Mouse (Mus musculus): Measurements from ENCODE around the gene Mpp4.

Gene Mpp4

GRCm38 (mm10) chr1:59163030-59163461 lies at the start of gene Mpp4:
TSS of gene Mpp4 (minus strand) at chr1:59163389.
- no peak for DNase-seq (ENCODE audit: low spot score)

- no peak for DNase-seq (ENCODE audit: low spot score)
Observed at GRCm38 (mm10) chr1:59212951-59213350, 49.8 kb upstream of the Mpp4 start.

DNA sequence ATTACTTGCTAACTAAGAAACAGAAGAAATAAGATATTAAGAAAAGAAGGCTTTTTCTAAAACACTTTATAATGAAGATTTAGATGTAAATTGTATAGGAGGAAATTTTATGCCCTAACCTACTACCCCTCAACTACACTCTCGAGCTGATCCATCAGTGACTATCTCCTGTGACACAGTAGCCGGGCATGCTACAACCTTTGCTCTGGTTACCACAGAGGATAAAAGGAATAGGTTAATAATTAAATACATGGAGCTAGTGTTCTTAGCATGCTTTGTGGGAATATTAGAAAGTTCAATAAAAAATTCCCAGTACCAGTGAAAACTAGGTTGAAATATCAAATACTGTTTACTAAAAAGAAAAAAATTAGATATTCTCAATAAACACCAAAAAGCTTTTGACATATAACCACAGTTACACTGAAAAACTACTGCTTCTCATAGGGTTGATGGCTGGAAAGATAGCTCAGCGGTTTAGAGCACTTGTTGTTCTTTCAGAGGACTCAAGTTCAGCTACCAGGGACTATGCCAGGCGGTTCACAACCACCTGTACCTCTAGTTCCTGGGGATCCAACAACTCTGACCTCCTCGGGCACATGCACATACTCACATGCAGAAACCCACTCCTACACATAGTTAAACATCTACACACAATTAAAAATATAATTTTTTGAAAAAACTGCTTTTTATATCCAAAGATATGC lies 49.0 kb upstream of the Mpp4 start:
- DNase-seq (ENCODE audit: low spot score), result no peak

DNA sequence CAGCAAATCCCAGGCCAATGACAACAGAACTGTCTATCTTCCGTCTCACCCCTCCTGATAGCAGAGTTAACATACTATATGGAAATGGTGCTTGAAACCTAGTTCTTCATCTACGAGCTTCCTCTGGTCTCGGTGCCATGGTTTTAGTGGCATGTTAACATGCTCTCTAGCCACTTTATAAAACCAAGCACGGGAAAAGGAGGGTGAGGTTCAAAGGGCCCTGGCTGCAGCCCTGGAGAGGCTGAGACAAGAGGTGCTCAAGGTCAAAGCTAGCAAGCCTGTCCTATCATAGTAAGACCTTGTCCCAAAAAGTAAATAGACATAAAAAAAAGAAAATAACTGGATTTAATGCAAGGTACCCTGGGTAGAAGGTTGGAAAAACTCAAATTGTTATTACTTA lies 48.5 kb upstream of the Mpp4 start:
- no peak for DNase-seq (ENCODE audit: low spot score)

DNA sequence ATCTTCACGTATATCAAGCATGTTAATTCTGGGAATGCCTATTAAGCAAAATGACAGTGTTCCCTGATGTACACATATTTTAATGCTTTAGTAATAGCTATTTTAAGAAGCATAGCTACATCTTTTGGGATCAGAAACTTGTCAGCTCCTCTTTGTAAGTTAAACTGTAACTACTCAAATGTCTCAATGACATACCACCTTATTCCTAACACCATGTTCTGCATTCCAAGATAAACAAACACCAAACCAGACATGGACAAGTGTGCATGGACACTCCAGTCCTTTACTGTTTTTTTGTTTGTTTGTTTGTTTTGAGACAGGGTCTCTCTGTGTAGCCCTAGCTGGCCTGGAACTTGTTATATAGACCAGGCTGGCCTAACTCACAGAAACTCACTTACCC lies 45.1 kb upstream of the Mpp4 start:
- DNase-seq (ENCODE audit: low spot score), result no peak

DNA sequence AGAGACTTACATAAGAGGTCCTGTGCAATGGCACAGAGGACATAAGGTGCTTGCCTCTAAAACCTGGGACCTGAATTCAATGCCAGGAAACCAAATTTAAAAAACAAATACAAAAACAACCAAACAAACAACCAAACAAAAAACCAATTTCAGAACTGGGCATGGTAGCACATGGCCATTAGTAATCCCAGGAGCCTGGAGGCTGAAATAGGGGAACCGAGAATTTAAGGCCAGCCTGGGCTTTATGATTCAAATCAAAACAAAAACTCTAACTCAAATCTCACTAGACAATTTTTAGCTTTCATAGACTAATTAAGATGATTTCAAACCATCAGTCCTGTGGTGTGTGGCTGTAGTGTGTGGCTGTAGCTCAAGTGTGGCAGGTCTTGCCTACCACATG lies 41.3 kb upstream of the Mpp4 start:
- no peak for DNase-seq (ENCODE audit: low spot score)

- no peak for DNase-seq (ENCODE audit: low spot score)
Observed at GRCm38 (mm10) chr1:59202367-59202766, 39.2 kb upstream of the Mpp4 start.

- DNase-seq (ENCODE audit: low spot score), result no peak
Observed at GRCm38 (mm10) chr1:59201561-59201960, 38.4 kb upstream of the Mpp4 start.

DNA sequence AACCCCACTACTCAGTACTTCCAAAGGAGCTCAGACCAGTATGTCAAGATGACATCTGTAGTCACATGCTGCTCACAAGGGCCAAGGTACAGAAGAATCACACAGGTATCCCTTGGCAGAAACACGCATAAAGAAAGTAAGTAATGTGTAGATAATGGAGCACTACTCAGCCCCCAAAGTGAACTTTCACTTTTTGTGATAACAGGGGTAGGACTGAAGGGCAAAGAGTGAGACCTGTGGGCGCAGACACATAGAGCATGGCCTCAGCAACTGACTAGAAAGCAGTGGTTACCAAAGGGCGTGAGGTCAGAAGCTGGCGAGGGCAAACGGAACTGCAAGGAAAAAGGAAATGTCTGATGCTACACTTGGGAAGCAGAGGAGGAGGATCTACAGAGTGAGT lies 37.8 kb upstream of the Mpp4 start:
- DNase-seq (ENCODE audit: low spot score), result no peak

- DNase-seq (ENCODE audit: low spot score), result no peak
Observed at GRCm38 (mm10) chr1:59194979-59195378, 31.8 kb upstream of the Mpp4 start.

GRCm38 (mm10) chr1:59187786-59188185 lies 24.6 kb upstream of the Mpp4 start:
- DNase-seq (ENCODE audit: low spot score), result no peak

DNA sequence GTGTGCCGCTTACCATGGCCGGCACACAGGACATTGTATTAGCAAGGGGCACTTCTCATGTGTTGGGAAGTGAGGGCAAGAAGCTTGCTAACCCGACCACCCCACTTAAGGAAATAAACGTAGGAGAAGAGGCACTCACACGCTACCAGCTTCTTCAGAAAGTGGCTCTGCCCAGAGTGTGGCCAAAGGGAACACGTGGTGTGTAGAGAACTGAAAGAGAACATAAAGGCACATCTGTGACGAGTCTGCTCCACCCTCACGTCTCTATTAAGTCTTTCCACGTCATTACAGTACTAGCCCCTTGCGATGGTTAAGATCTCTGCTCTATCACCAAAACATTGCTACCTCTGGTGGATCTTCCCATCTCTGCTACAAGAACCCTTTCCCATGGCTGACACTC lies 23.1 kb upstream of the Mpp4 start:
- no peak for DNase-seq (ENCODE audit: low spot score)

- DNase-seq (ENCODE audit: low spot score), result no peak
Observed at GRCm38 (mm10) chr1:59185410-59185809, 22.2 kb upstream of the Mpp4 start.

DNA sequence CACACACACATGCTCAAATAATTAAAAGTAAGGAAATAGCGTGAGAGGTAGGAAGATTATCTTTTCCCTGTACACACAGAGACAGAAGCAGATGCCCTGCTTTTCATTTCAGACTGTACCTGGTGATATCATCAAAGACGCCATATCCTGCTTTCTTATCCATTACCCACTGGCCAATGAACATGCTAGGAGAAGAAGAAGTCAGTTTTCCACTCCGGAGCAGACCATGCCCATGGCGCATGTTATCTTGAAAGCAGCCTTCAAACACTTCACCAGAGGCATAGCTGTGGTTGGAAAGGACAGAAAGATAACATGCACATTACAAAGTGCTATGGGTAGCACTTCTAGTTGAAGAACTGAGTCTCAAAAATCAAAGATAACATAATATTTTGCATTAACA lies 19.9 kb upstream of the Mpp4 start:
- peak; percentile 14 for DNase-seq (ENCODE audit: low spot score)

GRCm38 (mm10) chr1:59182373-59182772 lies 19.2 kb upstream of the Mpp4 start:
- DNase-seq (ENCODE audit: low spot score), result no peak

GRCm38 (mm10) chr1:59180003-59180402 lies 16.8 kb upstream of the Mpp4 start:
- DNase-seq (ENCODE audit: low spot score), result no peak

DNA sequence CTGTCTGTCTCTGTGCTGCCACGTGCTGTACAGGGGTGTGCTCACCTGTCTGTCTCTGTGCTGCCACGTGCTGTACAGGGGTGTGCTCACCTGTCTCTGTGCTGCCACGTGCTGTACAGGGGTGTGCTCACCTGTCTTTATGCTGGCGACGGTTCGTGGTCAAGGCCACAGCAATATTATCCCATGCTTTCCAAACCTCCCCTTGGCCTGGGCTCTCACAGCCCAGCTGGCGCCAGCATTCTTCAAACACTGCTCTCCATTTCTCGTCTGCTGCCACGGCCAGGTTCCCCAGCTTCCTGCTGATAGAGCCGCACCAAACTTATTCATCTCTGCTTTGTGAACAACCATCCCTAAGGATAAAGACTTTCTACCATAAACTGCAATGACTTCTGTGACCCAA lies 15.2 kb upstream of the Mpp4 start:
- DNase-seq (ENCODE audit: low spot score), result no peak

GRCm38 (mm10) chr1:59174514-59175373 lies 11.6 kb upstream of the Mpp4 start:
- no peak for DNase-seq (ENCODE audit: low spot score)

DNA sequence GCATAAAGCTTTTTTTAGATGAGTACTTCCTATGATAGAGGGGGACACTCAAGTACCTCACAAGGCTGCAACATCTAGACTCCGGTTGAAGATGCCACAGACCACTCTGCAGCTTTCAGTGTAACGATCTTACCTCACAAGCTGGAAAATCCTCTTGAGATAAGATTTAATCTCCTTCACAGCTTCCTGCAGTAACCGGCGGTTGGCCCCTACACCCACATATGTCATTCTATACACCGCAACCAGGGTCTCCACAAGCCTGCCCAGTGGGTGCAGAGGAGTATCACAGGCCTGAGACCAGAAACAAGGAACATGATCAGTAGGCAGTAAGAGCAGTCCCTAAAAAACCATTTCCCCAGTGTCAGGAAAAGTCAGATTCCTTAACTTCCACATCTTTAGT lies 9.8 kb upstream of the Mpp4 start:
- DNase-seq (ENCODE audit: low spot score), result no peak

- no peak for DNase-seq (ENCODE audit: low spot score)
Observed at GRCm38 (mm10) chr1:59171875-59172274, 8.7 kb upstream of the Mpp4 start.

DNA sequence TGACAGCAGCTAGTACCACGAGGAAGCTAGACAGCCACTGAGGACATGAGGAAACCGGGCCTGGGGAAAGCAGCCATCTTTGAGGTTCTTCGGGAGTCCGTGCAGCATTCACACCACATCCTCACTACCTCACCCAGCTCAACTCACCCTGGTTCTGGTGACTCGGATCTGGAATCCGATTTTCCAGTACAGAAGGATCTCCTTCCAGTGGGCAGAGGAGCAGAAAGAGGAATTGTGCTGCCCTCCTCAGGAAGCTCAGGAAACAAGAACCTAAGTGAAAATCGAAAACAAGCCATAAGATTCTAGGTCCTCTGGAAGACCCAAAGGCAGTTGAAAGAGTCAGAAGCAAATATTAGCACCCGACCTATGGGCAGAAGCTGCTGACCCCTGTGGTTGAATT lies 7.1 kb upstream of the Mpp4 start:
- no peak for DNase-seq (ENCODE audit: low spot score)

DNA sequence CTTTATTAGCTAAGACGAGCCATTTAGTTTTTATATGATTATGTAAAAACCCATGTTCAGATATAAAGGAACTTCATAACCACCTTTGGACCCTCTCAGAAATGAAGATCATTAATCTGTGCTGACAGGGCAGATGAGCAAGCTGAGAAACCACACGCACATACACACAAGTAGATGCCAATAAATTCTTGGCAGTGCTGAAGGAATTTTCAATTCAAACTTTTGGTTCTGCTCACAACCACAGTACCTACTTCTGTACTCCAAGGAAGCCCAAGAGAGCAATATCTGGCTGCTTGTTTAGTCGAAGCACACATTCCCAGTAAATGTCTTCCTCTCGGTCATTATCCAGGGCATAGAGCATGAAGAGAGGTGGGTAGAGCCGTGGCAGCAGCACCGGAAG lies 6.4 kb upstream of the Mpp4 start:
- no peak for DNase-seq (ENCODE audit: low spot score)

DNA sequence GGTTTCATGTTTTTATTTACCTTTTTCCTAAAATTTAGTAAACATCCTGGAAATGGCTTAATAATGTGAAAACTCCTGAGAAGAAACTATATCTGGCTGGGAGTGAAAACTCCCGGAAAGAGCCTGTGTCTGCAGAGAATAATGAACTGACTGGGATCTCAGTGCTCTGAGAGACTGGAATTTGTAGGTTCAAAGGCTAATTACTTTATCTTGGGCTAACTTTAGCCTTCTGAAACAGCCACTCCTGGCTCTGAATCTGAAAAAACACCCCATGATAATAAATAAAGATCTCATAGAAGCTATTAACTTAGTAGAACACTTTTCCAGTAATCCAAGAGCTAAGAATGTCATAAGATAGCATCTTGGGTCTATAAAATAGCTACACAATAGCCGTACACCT lies 5.4 kb upstream of the Mpp4 start:
- DNase-seq (ENCODE audit: low spot score), result no peak
